Mouse (Mus musculus) B cell, adult 67 days (primary cell): ENCODE results near the gene Lrrc51. TPM values are rescaled to one million over a fixed set of nuclear protein-coding genes. Genes with fewer than 3 reads are reported as not detected.

Experiments
- total RNA-seq, 2 experiments: library from RNA; stranded (reverse); gene quantifications; 4 replicates each; pipeline ENCODE4 v1.2.4; 2023

The Lrrc51 gene
- total RNA-seq: 1 to 10 TPM; 1.3 to 2.0 TPM

GRCm38 (mm10) chr7:101933751-101934240 lies at the start of gene Lrrc51, which contains the start of gene Numa1:
Lrrc51 (minus strand) TSS chr7:101933895.
Numa1 (plus strand) TSS chr7:101934111.

GRCm38 (mm10) chr7:101906287-101906681 lies 27.4 kb downstream of the Lrrc51 start, which contains the start of gene Tomt:
Tomt (minus strand) TSS chr7:101906359.

GRCm38 (mm10) chr7:101905561-101906286 lies 28.0 kb downstream of the Lrrc51 start, which contains the start of gene Lamtor1:
Lamtor1 (plus strand) TSS chr7:101905904.

GRCm38 (mm10) chr7:101870629-101871028 lies 63.1 kb downstream of the Lrrc51 start, which contains the start of gene Folr1:
Folr1 (minus strand) TSS chr7:101870788.

DNA sequence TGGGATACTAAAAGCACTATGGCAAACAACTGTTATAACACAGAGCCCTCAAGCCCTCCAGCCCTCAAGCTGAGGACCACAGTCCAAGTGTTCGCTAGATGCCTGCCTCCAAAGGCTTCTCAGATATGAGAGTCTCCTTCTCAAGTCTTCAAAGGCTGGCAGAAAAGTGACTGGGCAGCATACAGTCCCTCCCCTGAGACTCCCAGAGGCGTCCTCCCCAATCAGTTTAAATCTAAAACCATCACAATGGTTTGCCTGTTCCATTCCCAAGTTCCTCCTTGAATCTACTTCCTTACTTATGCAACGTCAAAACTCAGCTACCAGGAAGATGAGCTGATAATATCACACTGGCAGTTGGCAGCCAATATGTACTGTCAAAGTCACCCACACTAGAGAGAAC lies 70.3 kb downstream of the Lrrc51 start, which contains the start of gene Anapc15:
Gene Anapc15, plus strand, starts transcription at position 301 of the 400 bp plus-strand sequence.

Other genes starting within 250 kb of the Lrrc51 start
- gene Phox2a, start 115.6 kb downstream of the Lrrc51 start, total RNA-seq: not detected
- gene Inppl1, start 95.7 kb downstream of the Lrrc51 start, total RNA-seq: 10 to 100 TPM; 45.1 to 57.0 TPM
- 1 to 10 TPM; 1.1 to 1.2 TPM for gene Folr2, start 76.7 kb downstream of the Lrrc51 start, total RNA-seq
- gene Anapc15, start 70.2 kb downstream of the Lrrc51 start, total RNA-seq: 10 to 100 TPM; 79.4 to 88.5 TPM
- gene Folr1, start 63.1 kb downstream of the Lrrc51 start, total RNA-seq: not detected
- 10 to 100 TPM; 61.3 to 73.3 TPM for gene Lamtor1, start 28.0 kb downstream of the Lrrc51 start, total RNA-seq
- not detected for gene Tomt, start 27.5 kb downstream of the Lrrc51 start, total RNA-seq
- 100 to 1,000 TPM; 269 to 277 TPM for gene Numa1, start 216 bp upstream of the Lrrc51 start, total RNA-seq
- 10 to 100 TPM; 10.8 to 11.9 TPM for gene Il18bp, start 84.8 kb upstream of the Lrrc51 start, total RNA-seq
- 10 to 100 TPM; 41.2 to 41.7 TPM for gene Rnf121, start 131.6 kb upstream of the Lrrc51 start, total RNA-seq
- 10 to 100 TPM; 56.4 to 59.1 TPM for gene Xndc1, start 131.6 kb upstream of the Lrrc51 start, total RNA-seq
- 1 to 10 TPM; 5.1 to 7.1 TPM for gene Xntrpc, start 131.8 kb upstream of the Lrrc51 start, total RNA-seq
- 1 to 10 TPM; 2.4 to 3.8 TPM for gene Trpc2, start 149.2 kb upstream of the Lrrc51 start, total RNA-seq
- gene Art1, start 167.8 kb upstream of the Lrrc51 start, total RNA-seq: not detected
- 1 to 10 TPM; 1.0 to 2.2 TPM for gene Art5, start 175.6 kb upstream of the Lrrc51 start, total RNA-seq
- not detected for gene Chrna10, start 182.9 kb upstream of the Lrrc51 start, total RNA-seq